Mouse (Mus musculus): Measurements from ENCODE around the gene Fpr3.
"Not testable (repeated sequence)": the region's sequence is repeated elsewhere in the genome, so short reads cannot be mapped to it uniquely, and the experiment has no call there.

Gene Fpr3

GRCm38 (mm10) chr17:17887774-17888248 lies at the start of gene Fpr3, which contains the start of gene Fpr2:
Gene Fpr3 (plus strand): TSS chr17:17887852.
Gene Fpr2 (plus strand): TSS chr17:17887824.
- in situ Hi-C loops (cut with MboI) = no loop called here

- in situ Hi-C loops (cut with MboI) = no loop called here
Observed at GRCm38 (mm10) chr17:17837919-17838701, 49.5 kb upstream of the Fpr3 start.

DNA sequence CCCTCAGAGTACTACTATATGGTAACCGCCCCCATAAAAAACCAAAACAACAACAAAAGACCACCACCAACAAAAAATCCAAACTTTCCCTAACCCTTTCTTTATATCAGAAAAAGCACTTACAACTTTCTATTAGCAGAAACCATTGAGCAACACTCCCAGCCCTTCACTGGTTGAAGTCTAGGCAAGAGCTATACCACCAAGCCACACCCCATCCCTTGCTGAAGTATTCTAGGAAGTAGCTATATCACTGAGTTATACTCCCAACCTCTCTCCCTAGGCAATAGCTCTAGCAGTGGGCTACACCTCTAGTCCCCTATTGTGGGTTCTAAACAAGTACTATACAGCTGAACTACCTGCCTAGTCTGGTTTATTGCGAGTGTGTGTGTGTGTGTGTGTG lies 48.4 kb upstream of the Fpr3 start:
- in situ Hi-C loops (cut with MboI) = no loop called here

DNA sequence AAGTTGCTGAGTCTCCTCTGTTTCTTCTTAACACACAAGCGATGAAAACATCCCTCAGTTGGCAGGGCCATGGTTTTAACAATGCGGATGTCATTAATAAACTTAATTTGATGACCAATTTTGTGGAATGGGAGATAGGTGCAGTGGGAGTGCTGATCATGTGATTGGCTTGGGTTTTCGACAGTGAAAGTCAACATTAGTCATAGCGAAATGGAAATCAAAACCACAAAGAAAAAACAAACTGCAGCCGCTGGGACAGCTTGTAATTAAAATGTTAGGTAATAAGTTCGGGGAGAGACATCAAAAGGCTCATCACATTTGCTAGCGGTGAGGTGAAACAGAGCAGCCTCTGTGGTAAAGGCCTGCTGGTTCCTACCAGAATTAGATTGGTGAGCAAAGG lies 46.9 kb upstream of the Fpr3 start:
- in situ Hi-C loops (cut with MboI) = no loop called here

GRCm38 (mm10) chr17:17843534-17844261 lies 44.0 kb upstream of the Fpr3 start:
- in situ Hi-C loops (cut with MboI) = no loop called here

DNA sequence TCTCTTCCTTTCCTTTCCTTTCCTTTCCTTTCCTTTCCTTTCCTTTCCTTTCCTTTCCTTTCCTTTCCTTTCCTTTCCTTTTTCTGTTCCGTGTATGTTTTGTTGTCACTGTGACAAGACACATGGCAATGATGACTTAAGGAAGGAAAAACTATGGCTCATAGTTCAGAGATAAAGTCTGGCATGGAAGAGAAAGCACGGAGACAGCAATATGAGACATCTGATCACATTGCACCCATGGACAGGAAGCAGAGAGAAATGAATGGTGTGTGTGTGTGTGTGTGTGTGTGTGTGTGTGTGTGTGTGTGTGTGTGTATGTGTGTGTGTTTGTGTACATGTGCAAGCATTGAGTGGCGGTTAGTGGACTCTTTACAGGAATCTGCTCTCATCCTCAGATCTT lies 43.0 kb upstream of the Fpr3 start:
- in situ Hi-C loops (cut with MboI) = not testable (repeated sequence)

GRCm38 (mm10) chr17:17845187-17846027 lies 42.2 kb upstream of the Fpr3 start:
- in situ Hi-C loops (cut with MboI) = no loop called here

DNA sequence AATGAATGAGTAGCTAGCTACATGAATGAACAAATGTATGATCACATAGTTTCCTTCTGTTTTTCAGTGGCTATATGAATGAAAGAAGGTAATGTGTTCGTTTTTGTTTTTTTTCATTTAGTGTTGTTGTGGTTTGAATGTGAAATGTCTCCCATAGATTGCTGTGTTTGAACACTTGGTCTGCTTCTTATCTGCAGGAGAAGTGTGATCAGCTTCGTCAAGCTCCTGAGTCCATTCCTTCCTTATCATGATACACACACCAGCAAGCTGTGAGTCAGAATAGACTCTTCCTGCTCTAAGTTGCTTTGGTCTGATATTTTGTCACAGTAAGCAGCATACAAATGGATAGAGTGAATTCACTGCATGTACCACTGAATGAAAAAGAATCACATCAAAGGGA lies 38.7 kb upstream of the Fpr3 start:
- in situ Hi-C loops (cut with MboI) = no loop called here

GRCm38 (mm10) chr17:17849906-17850712 lies 37.5 kb upstream of the Fpr3 start:
- in situ Hi-C loops (cut with MboI) = no loop called here

DNA sequence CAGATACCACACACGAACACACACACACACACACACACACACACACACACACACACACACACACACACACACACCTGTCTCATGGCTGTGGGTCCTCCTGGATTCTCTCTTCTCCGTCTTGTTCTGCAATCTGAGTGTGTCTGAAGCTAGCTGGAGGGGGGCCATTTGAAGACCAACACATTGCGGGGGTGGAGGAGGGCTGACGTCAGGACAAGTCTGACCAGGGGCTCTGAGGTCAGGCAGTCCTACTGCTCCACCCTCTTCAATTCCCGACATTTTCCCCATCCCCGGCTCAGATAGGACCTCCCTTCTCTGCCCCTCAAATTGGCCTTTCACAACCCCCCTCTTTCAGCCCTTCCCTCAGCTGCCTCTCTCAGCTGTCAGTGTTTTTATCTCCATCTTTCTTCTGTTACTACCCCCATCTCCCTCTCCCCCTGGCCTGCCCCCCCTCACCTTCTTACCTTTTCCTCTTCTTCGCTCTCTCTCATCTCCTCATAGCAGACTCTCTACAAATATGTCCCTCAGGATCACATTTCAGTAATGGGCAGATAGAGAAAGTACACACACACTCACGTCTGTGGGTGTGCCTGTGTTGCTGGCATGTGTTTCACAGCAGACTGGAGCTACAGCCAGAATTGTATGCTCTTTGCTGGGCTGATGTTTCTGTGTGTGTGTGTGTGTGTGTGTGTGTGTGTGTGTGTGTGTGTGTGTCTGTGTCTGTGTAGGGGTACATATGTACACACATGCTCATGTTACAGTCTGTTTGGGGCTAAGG lies 32.4 kb upstream of the Fpr3 start, which contains the start of gene Has1:
TSS of gene Has1 (minus strand) at position 142 of the 775 bp plus-strand sequence.
- in situ Hi-C loops (cut with MboI) = no loop called here

- in situ Hi-C loops (cut with MboI) = no loop called here
Observed at GRCm38 (mm10) chr17:17856612-17857011, 31.0 kb upstream of the Fpr3 start.

DNA sequence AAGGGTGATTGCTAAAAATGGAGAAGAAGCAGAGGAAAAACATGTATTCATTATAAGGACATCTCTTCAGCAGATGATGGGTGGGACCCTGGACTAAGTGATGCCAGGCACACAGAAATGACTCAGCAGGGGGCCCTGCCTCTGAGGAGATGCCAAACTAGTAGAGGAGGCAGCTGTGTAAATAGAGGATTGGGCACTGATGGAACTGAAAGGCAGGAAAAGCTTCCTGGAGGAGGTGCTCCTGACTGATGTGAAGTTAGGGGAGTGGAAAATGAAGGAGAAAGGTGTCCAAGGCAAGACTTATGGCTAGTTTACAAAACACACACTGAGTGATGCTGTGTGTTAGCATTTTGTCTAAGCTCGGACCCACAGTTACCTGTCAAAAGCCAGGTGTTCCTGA lies 30.2 kb upstream of the Fpr3 start:
- in situ Hi-C loops (cut with MboI) = no loop called here

DNA sequence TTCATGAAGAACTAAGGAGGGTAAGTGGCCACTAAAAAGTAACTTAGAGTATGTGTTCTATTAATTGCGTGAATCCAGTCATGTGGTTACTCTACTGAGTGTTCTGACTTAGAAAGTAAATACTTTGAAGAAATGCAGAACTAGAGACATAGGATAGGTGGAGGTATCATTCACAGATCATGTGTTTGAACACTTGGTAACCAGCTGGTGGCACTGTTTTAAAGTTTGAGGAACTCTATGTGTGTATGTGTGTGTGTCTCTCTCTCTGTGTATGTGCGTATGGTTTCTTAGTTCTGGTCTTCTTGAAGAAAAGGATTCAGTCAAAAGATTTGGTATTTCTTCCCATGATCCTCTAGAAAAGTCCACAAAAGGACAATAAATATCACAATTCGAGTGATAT lies 27.5 kb upstream of the Fpr3 start:
- in situ Hi-C loops (cut with MboI) = no loop called here

DNA sequence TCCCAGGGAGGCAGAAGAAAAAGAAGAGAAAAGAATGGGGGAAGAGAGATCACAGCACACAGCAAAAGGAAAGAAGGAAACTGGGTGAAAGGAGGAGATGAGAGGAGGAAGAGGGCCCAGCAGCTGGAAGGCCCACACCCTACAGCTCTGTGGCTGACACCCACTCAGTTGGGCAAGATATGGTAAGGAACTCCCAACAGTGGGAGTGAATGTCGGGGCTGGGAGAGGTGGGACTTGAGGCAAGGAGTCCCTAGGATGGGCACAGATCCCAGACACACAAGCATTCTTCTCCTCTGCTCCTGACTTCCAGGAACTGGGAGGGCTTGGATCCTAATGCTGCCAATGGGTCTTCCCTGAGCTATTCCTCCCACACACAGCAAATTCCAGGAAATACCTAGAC lies 25.3 kb upstream of the Fpr3 start:
- in situ Hi-C loops (cut with MboI) = no loop called here

DNA sequence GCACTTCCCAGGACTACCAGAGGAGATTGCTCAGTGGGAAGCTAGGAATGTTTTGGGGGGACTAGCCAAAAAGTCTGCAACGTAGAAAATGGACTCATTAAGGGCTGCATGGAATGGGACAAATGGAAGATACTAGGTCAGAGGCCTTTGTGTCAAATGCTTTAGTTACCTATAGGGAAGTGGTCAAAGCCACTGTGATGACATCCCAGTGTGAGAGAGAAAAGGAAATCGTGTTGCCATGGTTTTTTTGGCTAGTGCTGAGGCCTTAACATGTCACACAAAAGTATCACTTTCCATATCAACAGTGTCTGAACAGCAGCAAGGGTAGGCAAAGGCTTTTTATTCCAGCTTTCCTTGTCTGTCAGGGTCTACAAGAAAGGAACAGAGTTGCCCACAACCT lies 22.5 kb upstream of the Fpr3 start:
- in situ Hi-C loops (cut with MboI) = no loop called here

GRCm38 (mm10) chr17:17866801-17867469 lies 20.7 kb upstream of the Fpr3 start:
- in situ Hi-C loops (cut with MboI) = no loop called here

DNA sequence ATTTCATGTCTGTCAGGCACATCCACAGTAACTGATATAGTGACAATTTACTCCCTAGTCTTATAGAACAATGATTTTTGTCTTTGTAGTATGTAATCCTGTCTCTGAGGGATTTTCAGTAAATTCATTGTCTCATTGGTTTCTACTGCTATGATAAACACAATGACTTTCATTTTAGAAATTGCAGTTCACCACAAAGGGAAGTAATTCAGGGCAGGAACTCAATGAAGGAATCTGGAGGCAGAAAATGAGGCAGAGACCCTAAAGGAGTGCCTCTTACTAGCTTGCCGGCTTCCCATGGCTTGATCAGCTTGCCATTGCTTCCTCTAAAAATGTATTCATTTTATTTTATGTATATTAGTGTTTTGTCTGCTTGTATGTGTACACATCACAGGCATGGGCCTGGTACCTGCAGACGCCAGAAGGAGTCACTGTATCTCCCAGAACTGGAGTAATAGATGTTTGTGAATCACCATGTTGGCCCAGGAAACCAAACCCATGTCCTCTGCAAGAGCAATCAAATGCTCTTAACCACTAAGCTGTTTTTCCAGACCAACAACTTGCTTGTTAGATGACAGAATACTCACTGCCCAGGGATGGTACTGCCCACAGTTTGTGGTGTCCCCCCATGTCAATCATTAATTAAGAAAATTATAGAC lies 16.6 kb upstream of the Fpr3 start:
- in situ Hi-C loops (cut with MboI) = no loop called here

GRCm38 (mm10) chr17:17871697-17872096 lies 16.0 kb upstream of the Fpr3 start:
- in situ Hi-C loops (cut with MboI) = no loop called here

DNA sequence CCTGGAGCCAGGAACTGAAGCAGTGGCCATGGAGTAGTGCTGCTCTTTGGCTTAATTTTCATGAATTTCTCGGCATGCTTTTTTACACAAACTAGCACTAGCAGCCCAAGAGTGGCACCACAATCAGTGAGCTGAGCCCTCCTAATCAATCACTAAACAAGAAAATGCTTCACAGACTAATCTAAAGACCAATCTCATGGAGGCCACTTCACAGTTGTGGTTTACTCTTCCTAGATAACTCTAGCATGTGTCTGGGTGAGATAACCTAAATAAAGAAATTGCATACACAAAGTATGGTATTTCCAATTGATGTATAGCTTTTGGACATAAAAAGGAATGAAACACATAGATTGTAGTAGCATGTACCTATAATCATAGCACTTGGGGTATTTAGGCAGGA lies 8.3 kb upstream of the Fpr3 start:
- in situ Hi-C loops (cut with MboI) = no loop called here
